Mouse (Mus musculus): Measurements from ENCODE around the gene Scn3a. TPM values are rescaled to one million over a fixed set of nuclear protein-coding genes. Genes with fewer than 3 reads are reported as not detected.
"Not testable (repeated sequence)": the region's sequence is repeated elsewhere in the genome, so short reads cannot be mapped to it uniquely, and the experiment has no call there.

Scn3a gene
- polyA plus RNA-seq, 1 experiment from 2014 or later, result 0.91 TPM

GRCm38 (mm10) chr2:65490450-65490849, 77.0 kb downstream of the Scn3a start:
- Histone ChIP-seq H3K9me3 (ENCODE audit: control insufficient read depth, low read length) (no peaks in the 10 kb centered on the region), H3K4me2 (ENCODE audit: low read length) (no peak overlapping the region), H3K4me3 (ENCODE audit: control insufficient read depth in 1 of 2, insufficient read depth in 1 of 2, low read depth in 1 of 2, low read length in 2 of 2) (no peak overlapping the region), H3K4me1 (ENCODE audit: control insufficient read depth in 2 of 2, insufficient read depth in 2 of 2, low read length in 2 of 2) (no peaks in the 10 kb centered on the region), H3K9ac (ENCODE audit: low read length) (no peak overlapping the region), H3K27ac (replicated peaks in 1 of 2; ENCODE audit: control insufficient read depth in 1 of 2, insufficient read depth in 1 of 2, low read depth in 2 of 2, low read length in 2 of 2) (no peak overlapping the region), H3K27me3 (ENCODE audit: control insufficient read depth, insufficient read depth, low read length) (no peaks in the 10 kb centered on the region), H3K36me3 (ENCODE audit: control insufficient read depth, insufficient read depth, low read length) (no peaks in the 10 kb centered on the region)
- ATAC-seq (ENCODE audit: insufficient number of reproducible peaks, insufficient read depth, low FRiP score, low read depth), result no peak
- 72% methylated on average over 9 of the region's 9 CpGs for WGBS

GRCm38 (mm10) chr2:65483434-65483833, 84.0 kb downstream of the Scn3a start:
- 62% methylated on average over 3 of the region's 3 CpGs for WGBS
- H3K36me3 ChIP-seq (ENCODE audit: control insufficient read depth, insufficient read depth, low read length), result no peaks in the 10 kb centered on the region
- no peak overlapping the region for H3K27ac ChIP-seq (replicated peaks in 1 of 2; ENCODE audit: control insufficient read depth in 1 of 2, insufficient read depth in 1 of 2, low read depth in 2 of 2, low read length in 2 of 2)
- no peaks in the 10 kb centered on the region; a peak in 1 of 4 replicates for H3K4me1 ChIP-seq (ENCODE audit: control insufficient read depth in 2 of 2, insufficient read depth in 2 of 2, low read length in 2 of 2)
- no peak for ATAC-seq (ENCODE audit: insufficient number of reproducible peaks, insufficient read depth, low FRiP score, low read depth)
- H3K27me3 ChIP-seq (ENCODE audit: control insufficient read depth, insufficient read depth, low read length), result no peaks in the 10 kb centered on the region
- H3K4me2 ChIP-seq (ENCODE audit: low read length), result no peak overlapping the region
- H3K4me3 ChIP-seq (ENCODE audit: control insufficient read depth in 1 of 2, insufficient read depth in 1 of 2, low read depth in 1 of 2, low read length in 2 of 2), result no peak overlapping the region
- no peaks in the 10 kb centered on the region for H3K9me3 ChIP-seq (ENCODE audit: control insufficient read depth, low read length)
- no peak overlapping the region for H3K9ac ChIP-seq (ENCODE audit: low read length)

GRCm38 (mm10) chr2:65481007-65481672, 86.3 kb downstream of the Scn3a start:
- H3K27me3 ChIP-seq (ENCODE audit: control insufficient read depth, insufficient read depth, low read length), result no peaks in the 10 kb centered on the region
- H3K9me3 ChIP-seq (ENCODE audit: control insufficient read depth, low read length), result no peaks in the 10 kb centered on the region
- H3K9ac ChIP-seq (ENCODE audit: low read length), result no peak overlapping the region
- H3K36me3 ChIP-seq (ENCODE audit: control insufficient read depth, insufficient read depth, low read length), result no peaks in the 10 kb centered on the region
- ATAC-seq (ENCODE audit: insufficient number of reproducible peaks, insufficient read depth, low FRiP score, low read depth), result no peak
- H3K4me1 ChIP-seq (ENCODE audit: control insufficient read depth in 2 of 2, insufficient read depth in 2 of 2, low read length in 2 of 2), result no peaks in the 10 kb centered on the region; a peak in 1 of 4 replicates
- H3K27ac ChIP-seq (replicated peaks in 1 of 2; ENCODE audit: control insufficient read depth in 1 of 2, insufficient read depth in 1 of 2, low read depth in 2 of 2, low read length in 2 of 2), result no peak overlapping the region
- H3K4me3 ChIP-seq (ENCODE audit: control insufficient read depth in 1 of 2, insufficient read depth in 1 of 2, low read depth in 1 of 2, low read length in 2 of 2), result no peak overlapping the region
- no peak overlapping the region for H3K4me2 ChIP-seq (ENCODE audit: low read length)
- 84% methylated on average over 4 of the region's 4 CpGs for WGBS

- WGBS, result 72% methylated on average over 11 of the region's 11 CpGs
- Histone ChIP-seq H3K4me1 (ENCODE audit: control insufficient read depth in 2 of 2, insufficient read depth in 2 of 2, low read length in 2 of 2) (no peaks in the 10 kb centered on the region), H3K4me3 (ENCODE audit: control insufficient read depth in 1 of 2, insufficient read depth in 1 of 2, low read depth in 1 of 2, low read length in 2 of 2) (no peak overlapping the region), H3K9me3 (ENCODE audit: control insufficient read depth, low read length) (no peaks in the 10 kb centered on the region), H3K9ac (ENCODE audit: low read length) (no peak overlapping the region; the same call in 1 of the 2 replicates), H3K27ac (replicated peaks in 1 of 2; ENCODE audit: control insufficient read depth in 1 of 2, insufficient read depth in 1 of 2, low read depth in 2 of 2, low read length in 2 of 2) (no peak overlapping the region), H3K4me2 (ENCODE audit: low read length) (peak overlapping the region; percentile 26; the same call in 1 of the 2 replicates), H3K27me3 (ENCODE audit: control insufficient read depth, insufficient read depth, low read length) (no peaks in the 10 kb centered on the region), H3K36me3 (ENCODE audit: control insufficient read depth, insufficient read depth, low read length) (no peaks in the 10 kb centered on the region)
- ATAC-seq (ENCODE audit: insufficient number of reproducible peaks, insufficient read depth, low FRiP score, low read depth), result no peak
These were observed 96.0 kb downstream of the Scn3a start for GRCm38 (mm10) chr2:65471311-65471882.

- H3K9ac ChIP-seq (ENCODE audit: low read length), result no peak overlapping the region
- H3K27me3 ChIP-seq (ENCODE audit: control insufficient read depth, insufficient read depth, low read length), result no peaks in the 10 kb centered on the region
- H3K27ac ChIP-seq (replicated peaks in 1 of 2; ENCODE audit: control insufficient read depth in 1 of 2, insufficient read depth in 1 of 2, low read depth in 2 of 2, low read length in 2 of 2), result no peak overlapping the region
- WGBS, result 84% methylated on average over 5 of the region's 5 CpGs
- no peak overlapping the region for H3K4me2 ChIP-seq (ENCODE audit: low read length)
- no peaks in the 10 kb centered on the region for H3K9me3 ChIP-seq (ENCODE audit: control insufficient read depth, low read length)
- no peak for ATAC-seq (ENCODE audit: insufficient number of reproducible peaks, insufficient read depth, low FRiP score, low read depth)
- H3K4me1 ChIP-seq (ENCODE audit: control insufficient read depth in 2 of 2, insufficient read depth in 2 of 2, low read length in 2 of 2), result no peaks in the 10 kb centered on the region
- H3K4me3 ChIP-seq (ENCODE audit: control insufficient read depth in 1 of 2, insufficient read depth in 1 of 2, low read depth in 1 of 2, low read length in 2 of 2), result no peak overlapping the region
- no peaks in the 10 kb centered on the region for H3K36me3 ChIP-seq (ENCODE audit: control insufficient read depth, insufficient read depth, low read length)
These were observed 101.7 kb downstream of the Scn3a start for GRCm38 (mm10) chr2:65465694-65466093.

GRCm38 (mm10) chr2:65453763-65454162, 113.7 kb downstream of the Scn3a start:
- H3K9me3 ChIP-seq (ENCODE audit: control insufficient read depth, low read length), result no peaks in the 10 kb centered on the region
- 81% methylated on average over 6 of the region's 6 CpGs for WGBS
- H3K27ac ChIP-seq (replicated peaks in 1 of 2; ENCODE audit: control insufficient read depth in 1 of 2, insufficient read depth in 1 of 2, low read depth in 2 of 2, low read length in 2 of 2), result no peak overlapping the region
- no peak for ATAC-seq (ENCODE audit: insufficient number of reproducible peaks, insufficient read depth, low FRiP score, low read depth)
- no peaks in the 10 kb centered on the region for H3K27me3 ChIP-seq (ENCODE audit: control insufficient read depth, insufficient read depth, low read length)
- no peaks in the 10 kb centered on the region for H3K4me1 ChIP-seq (ENCODE audit: control insufficient read depth in 2 of 2, insufficient read depth in 2 of 2, low read length in 2 of 2)
- H3K4me3 ChIP-seq (ENCODE audit: control insufficient read depth in 1 of 2, insufficient read depth in 1 of 2, low read depth in 1 of 2, low read length in 2 of 2), result no peak overlapping the region
- no peak overlapping the region for H3K4me2 ChIP-seq (ENCODE audit: low read length)
- H3K36me3 ChIP-seq (ENCODE audit: control insufficient read depth, insufficient read depth, low read length), result no peaks in the 10 kb centered on the region
- no peak overlapping the region for H3K9ac ChIP-seq (ENCODE audit: low read length)

GRCm38 (mm10) chr2:65451401-65452078, 115.9 kb downstream of the Scn3a start:
- not testable (repeated sequence) for H3K9me3 ChIP-seq (ENCODE audit: control insufficient read depth, low read length); H3K9ac ChIP-seq (ENCODE audit: low read length); H3K36me3 ChIP-seq (ENCODE audit: control insufficient read depth, insufficient read depth, low read length); H3K4me3 ChIP-seq (ENCODE audit: control insufficient read depth in 1 of 2, insufficient read depth in 1 of 2, low read depth in 1 of 2, low read length in 2 of 2); H3K27me3 ChIP-seq (ENCODE audit: control insufficient read depth, insufficient read depth, low read length); ATAC-seq (ENCODE audit: insufficient number of reproducible peaks, insufficient read depth, low FRiP score, low read depth); H3K4me2 ChIP-seq (ENCODE audit: low read length); H3K4me1 ChIP-seq (ENCODE audit: control insufficient read depth in 2 of 2, insufficient read depth in 2 of 2, low read length in 2 of 2); H3K27ac ChIP-seq (replicated peaks in 1 of 2; ENCODE audit: control insufficient read depth in 1 of 2, insufficient read depth in 1 of 2, low read depth in 2 of 2, low read length in 2 of 2)
- 83% methylated on average over 14 of the region's 14 CpGs for WGBS

All from heart, embryonic 14.5 days (tissue).